Mouse (Mus musculus): ENCODE measurements around the gene Srpx. TPM values are rescaled to one million over a fixed set of nuclear protein-coding genes. Genes with fewer than 3 reads are reported as not detected.

Gene Srpx
- polyA plus RNA-seq, 2 experiments from 2014 or later = not detected

Other genes with a start within 250 kb of the Srpx start
- not detected for gene Sytl5, start 232.1 kb downstream of the Srpx start, polyA plus RNA-seq (2017; shearing (Covaris generic))
- gene Rpgr, start 99.2 kb upstream of the Srpx start, polyA plus RNA-seq (2017; shearing (Covaris generic)) = 1 to 10 TPM; 3.8 to 4.0 TPM
- gene Otc, start 134.6 kb upstream of the Srpx start, polyA plus RNA-seq (2017; shearing (Covaris generic)) = not detected

Data from activated CD4-positive, CD25-positive, alpha-beta regulatory T cell, adult 4 months (primary cell).